Mouse (Mus musculus): ENCODE measurements at regions not wholly inside any gene's neighbourhood (a gene's known extent, or its start where the extent isn't known, plus 50 kb on each side); places are given as distances from the start of the nearest gene placed in this dataset.

GRCm38 (mm10) chr2:117685836-117686453, 343.1 kb upstream of the Rasgrp1 start:
- TF ChIP-seq POLR2A (IDR thresholded peaks at IDR 0.05; ENCODE audit: low read depth, low read length) (no peak), CTCF (conservative IDR thresholded peaks at IDR 0.05; ENCODE audit: insufficient read depth, insufficient read length, low read depth, low read length) (no peak)

GRCm38 (mm10) chr2:117693537-117693936, 350.7 kb upstream of the Rasgrp1 start:
- WGBS = 57% methylated on average over 4 of the region's 4 CpGs
- Histone ChIP-seq H3K27me3 (replicated peaks; ENCODE audit: control insufficient read depth, insufficient read depth, low read length) (no peaks in the 10 kb centered on the region), H3K27ac (ENCODE audit: insufficient read depth, low read depth, low read length) (no peak overlapping the region), H3K4me1 (ENCODE audit: control insufficient read depth, insufficient read depth, low read length) (no peaks in the 10 kb centered on the region), H3K36me3 (ENCODE audit: control insufficient read depth, insufficient read depth, low read length) (no peaks in the 10 kb centered on the region), H3K4me3 (ENCODE audit: insufficient read depth, low read depth, low read length) (no peak overlapping the region)
- TF ChIP-seq CTCF (conservative IDR thresholded peaks at IDR 0.05; ENCODE audit: insufficient read depth, insufficient read length, low read depth, low read length) (no peak), POLR2A (IDR thresholded peaks at IDR 0.05; ENCODE audit: low read depth, low read length) (no peak)
- DNase-seq = no peak

More at GRCm38 (mm10) chr2:117685836-117686453, 343.1 kb upstream of the Rasgrp1 start:
- Histone ChIP-seq H3K4me3 (ENCODE audit: insufficient read depth, low read depth, low read length) (no peak overlapping the region), H3K27me3 (replicated peaks; ENCODE audit: control insufficient read depth, insufficient read depth, low read length) (no peaks in the 10 kb centered on the region), H3K36me3 (ENCODE audit: control insufficient read depth, insufficient read depth, low read length) (no peaks in the 10 kb centered on the region), H3K27ac (ENCODE audit: insufficient read depth, low read depth, low read length) (no peak overlapping the region), H3K4me1 (ENCODE audit: control insufficient read depth, insufficient read depth, low read length) (no peaks in the 10 kb centered on the region)
- no peak for DNase-seq
- WGBS = 75% methylated on average over 4 of the region's 4 CpGs

GRCm38 (mm10) chr2:117710173-117710813, 367.5 kb upstream of the Rasgrp1 start:
- H3K27me3 ChIP-seq (replicated peaks; ENCODE audit: control insufficient read depth, insufficient read depth, low read length) = no peaks in the 10 kb centered on the region; the same call in 1 of the 2 replicates
- 84% methylated on average over 7 of the region's 7 CpGs for WGBS
- no peak for DNase-seq
- no peaks in the 10 kb centered on the region for H3K4me1 ChIP-seq (ENCODE audit: control insufficient read depth, insufficient read depth, low read length)
- no peak overlapping the region for H3K27ac ChIP-seq (ENCODE audit: insufficient read depth, low read depth, low read length)
- no peak for TF ChIP-seq CTCF (conservative IDR thresholded peaks at IDR 0.05; ENCODE audit: insufficient read depth, insufficient read length, low read depth, low read length)
- no peak for TF ChIP-seq POLR2A (IDR thresholded peaks at IDR 0.05; ENCODE audit: low read depth, low read length)
- no peak overlapping the region for H3K4me3 ChIP-seq (ENCODE audit: insufficient read depth, low read depth, low read length)
- no peaks in the 10 kb centered on the region for H3K36me3 ChIP-seq (ENCODE audit: control insufficient read depth, insufficient read depth, low read length)

GRCm38 (mm10) chr2:117724066-117724465, 381.3 kb upstream of the Rasgrp1 start:
- Histone ChIP-seq H3K4me1 (ENCODE audit: control insufficient read depth, insufficient read depth, low read length) (no peaks in the 10 kb centered on the region), H3K27me3 (replicated peaks; ENCODE audit: control insufficient read depth, insufficient read depth, low read length) (no peaks in the 10 kb centered on the region), H3K4me3 (ENCODE audit: insufficient read depth, low read depth, low read length) (no peak overlapping the region), H3K27ac (ENCODE audit: insufficient read depth, low read depth, low read length) (no peak overlapping the region), H3K36me3 (ENCODE audit: control insufficient read depth, insufficient read depth, low read length) (no peaks in the 10 kb centered on the region)
- WGBS = 92% methylated on average over 4 of the region's 4 CpGs
- TF ChIP-seq POLR2A (IDR thresholded peaks at IDR 0.05; ENCODE audit: low read depth, low read length) (no peak), CTCF (conservative IDR thresholded peaks at IDR 0.05; ENCODE audit: insufficient read depth, insufficient read length, low read depth, low read length) (no peak)
- no peak for DNase-seq

- H3K36me3 ChIP-seq (ENCODE audit: control insufficient read depth, insufficient read depth, low read length) = no peaks in the 10 kb centered on the region
- peak; percentile 1 for DNase-seq
- no peak for TF ChIP-seq CTCF (conservative IDR thresholded peaks at IDR 0.05; ENCODE audit: insufficient read depth, insufficient read length, low read depth, low read length)
- no peak for TF ChIP-seq POLR2A (IDR thresholded peaks at IDR 0.05; ENCODE audit: low read depth, low read length)
- H3K4me3 ChIP-seq (ENCODE audit: insufficient read depth, low read depth, low read length) = no peak overlapping the region
- WGBS = 72% methylated on average over 2 of the region's 2 CpGs
- H3K27ac ChIP-seq (ENCODE audit: insufficient read depth, low read depth, low read length) = no peak overlapping the region
- H3K27me3 ChIP-seq (replicated peaks; ENCODE audit: control insufficient read depth, insufficient read depth, low read length) = no peaks in the 10 kb centered on the region; the same call in 1 of the 2 replicates
- no peaks in the 10 kb centered on the region for H3K4me1 ChIP-seq (ENCODE audit: control insufficient read depth, insufficient read depth, low read length)
Measured at GRCm38 (mm10) chr2:117731253-117731652, 380.4 kb upstream of the Thbs1 start.

- H3K36me3 ChIP-seq (ENCODE audit: control insufficient read depth, insufficient read depth, low read length) = no peaks in the 10 kb centered on the region
- no peak for DNase-seq
- no peak for TF ChIP-seq POLR2A (IDR thresholded peaks at IDR 0.05; ENCODE audit: low read depth, low read length)
- TF ChIP-seq CTCF (conservative IDR thresholded peaks at IDR 0.05; ENCODE audit: insufficient read depth, insufficient read length, low read depth, low read length) = no peak
- H3K4me3 ChIP-seq (ENCODE audit: insufficient read depth, low read depth, low read length) = no peak overlapping the region
- no peaks in the 10 kb centered on the region for H3K4me1 ChIP-seq (ENCODE audit: control insufficient read depth, insufficient read depth, low read length)
- H3K27me3 ChIP-seq (replicated peaks; ENCODE audit: control insufficient read depth, insufficient read depth, low read length) = no peaks in the 10 kb centered on the region
- H3K27ac ChIP-seq (ENCODE audit: insufficient read depth, low read depth, low read length) = no peak overlapping the region
Measured at GRCm38 (mm10) chr2:117742413-117742812, 369.3 kb upstream of the Thbs1 start.

GRCm38 (mm10) chr2:117743901-117744300, 367.8 kb upstream of the Thbs1 start:
- H3K27ac ChIP-seq (ENCODE audit: insufficient read depth, low read depth, low read length) = no peak overlapping the region
- no peaks in the 10 kb centered on the region for H3K27me3 ChIP-seq (replicated peaks; ENCODE audit: control insufficient read depth, insufficient read depth, low read length)
- WGBS = 94% methylated on average over 1 of the region's 1 CpGs
- H3K4me3 ChIP-seq (ENCODE audit: insufficient read depth, low read depth, low read length) = no peak overlapping the region
- no peaks in the 10 kb centered on the region for H3K36me3 ChIP-seq (ENCODE audit: control insufficient read depth, insufficient read depth, low read length)
- DNase-seq = no peak
- no peak for TF ChIP-seq POLR2A (IDR thresholded peaks at IDR 0.05; ENCODE audit: low read depth, low read length)
- TF ChIP-seq CTCF (conservative IDR thresholded peaks at IDR 0.05; ENCODE audit: insufficient read depth, insufficient read length, low read depth, low read length) = no peak
- no peaks in the 10 kb centered on the region for H3K4me1 ChIP-seq (ENCODE audit: control insufficient read depth, insufficient read depth, low read length)

Measured in kidney, adult 2 months (tissue).